Mouse (Mus musculus): ENCODE data around the gene Dner.

Gene Dner

GRCm38 (mm10) chr1:84449566-84450278 lies 246.3 kb downstream of the Dner start:
- DNase-seq (ENCODE audit: low spot score in 2 of 2), result peak; percentile 9 to 45

- DNase-seq (ENCODE audit: low spot score in 2 of 2), result no peak
Measured at GRCm38 (mm10) chr1:84443640-84444039, 252.4 kb downstream of the Dner start.

- no peak for DNase-seq (ENCODE audit: low spot score in 2 of 2)
Measured at GRCm38 (mm10) chr1:84443050-84443449, 253.0 kb downstream of the Dner start.

GRCm38 (mm10) chr1:84441419-84441818 lies 254.6 kb downstream of the Dner start:
- DNase-seq (ENCODE audit: low spot score in 2 of 2), result no peak

GRCm38 (mm10) chr1:84437565-84437964 lies 258.5 kb downstream of the Dner start:
- DNase-seq (ENCODE audit: low spot score in 2 of 2), result no peak

GRCm38 (mm10) chr1:84436281-84436680 lies 259.7 kb downstream of the Dner start:
- DNase-seq (ENCODE audit: low spot score in 2 of 2), result no peak

GRCm38 (mm10) chr1:84433291-84433980 lies 262.6 kb downstream of the Dner start:
- DNase-seq (ENCODE audit: low spot score in 2 of 2), result no peak

GRCm38 (mm10) chr1:84432311-84432710 lies 263.7 kb downstream of the Dner start:
- no peak for DNase-seq (ENCODE audit: low spot score in 2 of 2)

GRCm38 (mm10) chr1:84428331-84428730 lies 267.7 kb downstream of the Dner start:
- DNase-seq (ENCODE audit: low spot score in 2 of 2), result no peak

GRCm38 (mm10) chr1:84427757-84428156 lies 268.3 kb downstream of the Dner start:
- no peak for DNase-seq (ENCODE audit: low spot score in 2 of 2)

- no peak for DNase-seq (ENCODE audit: low spot score in 2 of 2)
Measured at GRCm38 (mm10) chr1:84426679-84427078, 269.3 kb downstream of the Dner start.

- no peak for DNase-seq (ENCODE audit: low spot score in 2 of 2)
Measured at GRCm38 (mm10) chr1:84422881-84423280, 273.1 kb downstream of the Dner start.

GRCm38 (mm10) chr1:84421845-84422244 lies 274.2 kb downstream of the Dner start:
- no peak for DNase-seq (ENCODE audit: low spot score in 2 of 2)

GRCm38 (mm10) chr1:84419416-84419815 lies 276.6 kb downstream of the Dner start:
- DNase-seq (ENCODE audit: low spot score in 2 of 2), result peak in 1 of 2 experiments; percentile 8

- no peak for DNase-seq (ENCODE audit: low spot score in 2 of 2)
Measured at GRCm38 (mm10) chr1:84418511-84418910, 277.5 kb downstream of the Dner start.

- DNase-seq (ENCODE audit: low spot score in 2 of 2), result no peak
Measured at GRCm38 (mm10) chr1:84417761-84418238, 278.2 kb downstream of the Dner start.

GRCm38 (mm10) chr1:84417276-84417675 lies 278.7 kb downstream of the Dner start:
- DNase-seq (ENCODE audit: low spot score in 2 of 2), result no peak

GRCm38 (mm10) chr1:84414464-84414863 lies 281.6 kb downstream of the Dner start:
- DNase-seq (ENCODE audit: low spot score in 2 of 2), result no peak

GRCm38 (mm10) chr1:84409514-84409913 lies 286.5 kb downstream of the Dner start:
- no peak for DNase-seq (ENCODE audit: low spot score in 2 of 2)

GRCm38 (mm10) chr1:84408873-84409272 lies 287.1 kb downstream of the Dner start:
- no peak for DNase-seq (ENCODE audit: low spot score in 2 of 2)

- DNase-seq (ENCODE audit: low spot score in 2 of 2), result peak; percentile 41 to 66
Measured at GRCm38 (mm10) chr1:84406891-84407290, 289.1 kb downstream of the Dner start.

- DNase-seq (ENCODE audit: low spot score in 2 of 2), result no peak
Measured at GRCm38 (mm10) chr1:84405551-84406290, 290.3 kb downstream of the Dner start.
